Mouse (Mus musculus): ENCODE measurements at regions not wholly inside any gene's neighbourhood (a gene's known extent, or its start where the extent isn't known, plus 50 kb on each side); places are given as distances from the start of the nearest gene placed in this dataset.

- Histone ChIP-seq H3K36me3 (ENCODE audit: insufficient read depth, low read length) (no peaks in the 10 kb centered on the region), H3K9me3 (replicated peaks; ENCODE audit: low read length) (no peaks in the 10 kb centered on the region), H3K4me1 (replicated peaks; ENCODE audit: insufficient read depth, low read length) (no peaks in the 10 kb centered on the region), H3K4me2 (ENCODE audit: low read length) (no peak overlapping the region), H3K4me3 (replicated peaks; ENCODE audit: low read depth, low read length) (no peak overlapping the region), H3K27ac (no peak overlapping the region), H3K27me3 (ENCODE audit: insufficient read depth, low read length) (no peaks in the 10 kb centered on the region), H3K9ac (ENCODE audit: low read depth, low read length) (no peak overlapping the region)
- ATAC-seq (replicated peaks; ENCODE audit: low FRiP score, low read depth) (no peak), DNase-seq (ENCODE audit: low spot score) (no peak)
- no peak for TF ChIP-seq CTCF (IDR thresholded peaks at IDR 0.05; ENCODE audit: low read depth)
- 88% methylated on average over 4 of the region's 4 CpGs for WGBS
Observed at GRCm38 (mm10) chr10:67661666-67662065, 112.9 kb upstream of the Ado start.

DNA sequence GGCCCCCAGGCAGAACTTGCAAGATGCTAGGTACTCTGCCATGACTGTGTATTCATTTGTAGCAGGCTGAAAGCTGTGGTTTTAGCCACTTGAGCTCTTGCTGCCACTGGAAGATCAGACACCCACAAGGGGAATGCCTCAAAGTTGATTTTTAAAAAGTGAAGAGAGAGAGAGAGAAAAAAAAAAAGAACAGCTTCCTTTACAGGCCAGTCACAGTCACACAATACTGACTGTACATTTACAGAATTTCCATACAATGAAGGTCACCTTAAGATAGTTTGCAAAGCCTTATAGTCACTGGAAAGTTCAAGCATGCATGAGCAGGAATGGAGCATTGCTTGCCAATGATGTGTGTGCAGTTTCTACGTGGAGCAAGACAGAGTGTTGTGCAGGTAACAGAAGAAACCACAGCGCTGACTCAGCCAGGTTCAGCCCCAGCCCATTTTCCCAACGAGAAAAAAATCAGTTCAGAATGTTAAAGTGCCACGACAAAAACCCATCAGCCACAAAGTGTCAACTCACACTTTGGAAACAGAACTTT, 109.3 kb upstream of the Ado start:
- ATAC-seq (replicated peaks; ENCODE audit: low FRiP score, low read depth): no peak
- no peak for TF ChIP-seq CTCF (IDR thresholded peaks at IDR 0.05; ENCODE audit: low read depth)
- WGBS: 64% methylated on average over 4 of the region's 4 CpGs

DNA sequence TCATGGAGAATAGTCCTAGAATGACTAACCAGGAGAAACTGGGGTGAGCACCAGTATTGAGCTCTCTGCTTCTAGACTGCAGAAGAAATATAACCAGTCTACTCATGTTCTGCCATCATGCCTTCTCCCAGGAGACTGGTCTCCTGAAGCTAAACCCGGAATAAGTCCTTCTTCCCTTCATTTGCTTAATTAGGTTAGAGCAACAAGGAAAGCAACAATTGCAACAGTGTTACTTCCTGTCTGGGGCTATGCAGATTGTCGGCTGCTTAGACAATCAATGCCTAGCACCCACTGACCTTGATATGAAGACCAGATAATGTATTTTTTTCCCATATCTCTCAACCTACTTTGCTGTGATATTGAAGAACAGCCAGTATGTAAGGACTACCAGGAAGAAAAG, 108.5 kb upstream of the Ado start:
- no peak for TF ChIP-seq CTCF (IDR thresholded peaks at IDR 0.05; ENCODE audit: low read depth)
- Histone ChIP-seq H3K27me3 (ENCODE audit: insufficient read depth, low read length) (no peaks in the 10 kb centered on the region), H3K4me3 (replicated peaks; ENCODE audit: low read depth, low read length) (no peak overlapping the region), H3K4me1 (replicated peaks; ENCODE audit: insufficient read depth, low read length) (0 out of 2 replicates have a peak, but pooled peaks cover 1% of the 10 kb centered on the region), H3K9ac (ENCODE audit: low read depth, low read length) (no peak overlapping the region), H3K27ac (no peak overlapping the region), H3K36me3 (ENCODE audit: insufficient read depth, low read length) (no peaks in the 10 kb centered on the region), H3K9me3 (replicated peaks; ENCODE audit: low read length) (no peaks in the 10 kb centered on the region), H3K4me2 (ENCODE audit: low read length) (no peak overlapping the region)
- DNase-seq (ENCODE audit: low spot score) (no peak), ATAC-seq (replicated peaks; ENCODE audit: low FRiP score, low read depth) (no peak)
- 66% methylated on average over 2 of the region's 2 CpGs for WGBS

More for the DNA sequence above, 109.3 kb upstream of the Ado start:
- Histone ChIP-seq H3K27ac (no peak overlapping the region), H3K27me3 (ENCODE audit: insufficient read depth, low read length) (no peaks in the 10 kb centered on the region), H3K36me3 (ENCODE audit: insufficient read depth, low read length) (no peaks in the 10 kb centered on the region), H3K4me2 (ENCODE audit: low read length) (no peak overlapping the region), H3K9me3 (replicated peaks; ENCODE audit: low read length) (no peaks in the 10 kb centered on the region), H3K4me1 (replicated peaks; ENCODE audit: insufficient read depth, low read length) (no peaks in the 10 kb centered on the region), H3K4me3 (replicated peaks; ENCODE audit: low read depth, low read length) (no peak overlapping the region), H3K9ac (ENCODE audit: low read depth, low read length) (no peak overlapping the region)
- no peak for DNase-seq (ENCODE audit: low spot score)

- H3K9ac ChIP-seq (ENCODE audit: low read depth, low read length): no peak overlapping the region
- no peak overlapping the region for H3K27ac ChIP-seq
- no peak overlapping the region for H3K4me3 ChIP-seq (replicated peaks; ENCODE audit: low read depth, low read length)
- DNase-seq (ENCODE audit: low spot score): no peak
- H3K4me1 ChIP-seq (replicated peaks; ENCODE audit: insufficient read depth, low read length): 0 out of 2 replicates have a peak, but pooled peaks cover 4% of the 10 kb centered on the region
- TF ChIP-seq CTCF (IDR thresholded peaks at IDR 0.05; ENCODE audit: low read depth): no peak
- H3K36me3 ChIP-seq (ENCODE audit: insufficient read depth, low read length): no peaks in the 10 kb centered on the region
- WGBS: 79% methylated on average over 10 of the region's 10 CpGs
- H3K9me3 ChIP-seq (replicated peaks; ENCODE audit: low read length): no peaks in the 10 kb centered on the region
- no peak overlapping the region for H3K4me2 ChIP-seq (ENCODE audit: low read length)
- no peak for ATAC-seq (replicated peaks; ENCODE audit: low FRiP score, low read depth)
- H3K27me3 ChIP-seq (ENCODE audit: insufficient read depth, low read length): no peaks in the 10 kb centered on the region
Observed at GRCm38 (mm10) chr10:67654518-67654917, 105.8 kb upstream of the Ado start.

DNA sequence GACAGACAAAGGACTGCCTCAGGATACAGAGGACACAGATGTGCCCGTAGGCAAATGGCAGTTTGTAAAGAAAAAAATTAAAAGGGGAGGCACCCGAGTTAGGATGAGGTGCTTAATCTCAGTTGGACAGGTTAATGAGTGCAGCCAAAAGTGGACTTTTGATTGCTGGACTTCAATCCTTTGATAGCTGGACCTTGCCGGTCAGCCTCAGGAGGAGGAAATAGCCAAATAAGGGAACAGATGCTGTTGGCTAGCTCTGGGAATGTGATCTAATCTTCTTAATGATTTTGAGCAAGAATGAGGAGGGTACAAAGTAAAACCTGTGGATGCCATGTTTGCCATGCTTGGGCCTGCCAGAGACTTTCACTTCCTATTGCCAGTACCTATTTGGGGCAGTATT, 103.5 kb upstream of the Ado start:
- ATAC-seq (replicated peaks; ENCODE audit: low FRiP score, low read depth): 0 out of 2 replicates have a peak, but pooled peaks have one; percentile 21
- no peak for TF ChIP-seq CTCF (IDR thresholded peaks at IDR 0.05; ENCODE audit: low read depth)
- Histone ChIP-seq H3K27ac (no peak overlapping the region), H3K4me3 (replicated peaks; ENCODE audit: low read depth, low read length) (no peak overlapping the region), H3K36me3 (ENCODE audit: insufficient read depth, low read length) (no peaks in the 10 kb centered on the region), H3K9ac (ENCODE audit: low read depth, low read length) (no peak overlapping the region), H3K4me1 (replicated peaks; ENCODE audit: insufficient read depth, low read length) (0 out of 2 replicates have a peak, but pooled peaks cover 11% of the 10 kb centered on the region), H3K9me3 (replicated peaks; ENCODE audit: low read length) (no peaks in the 10 kb centered on the region), H3K4me2 (ENCODE audit: low read length) (no peak overlapping the region), H3K27me3 (ENCODE audit: insufficient read depth, low read length) (no peaks in the 10 kb centered on the region)
- whole genome bisulfite sequencing: 8% methylated on average over 3 of the region's 3 CpGs
- DNase-seq (ENCODE audit: low spot score): no peak

GRCm38 (mm10) chr10:67651386-67651785, 102.6 kb upstream of the Ado start:
- Histone ChIP-seq H3K27ac (no peak overlapping the region), H3K4me1 (replicated peaks; ENCODE audit: insufficient read depth, low read length) (peaks cover 11% of the 10 kb centered on the region; the same call in 1 of the 2 replicates), H3K27me3 (ENCODE audit: insufficient read depth, low read length) (no peaks in the 10 kb centered on the region), H3K9ac (ENCODE audit: low read depth, low read length) (no peak overlapping the region), H3K4me3 (replicated peaks; ENCODE audit: low read depth, low read length) (no peak overlapping the region), H3K9me3 (replicated peaks; ENCODE audit: low read length) (no peaks in the 10 kb centered on the region), H3K4me2 (ENCODE audit: low read length) (no peak overlapping the region), H3K36me3 (ENCODE audit: insufficient read depth, low read length) (no peaks in the 10 kb centered on the region)
- no peak for ATAC-seq (replicated peaks; ENCODE audit: low FRiP score, low read depth)
- no peak for TF ChIP-seq CTCF (IDR thresholded peaks at IDR 0.05; ENCODE audit: low read depth)
- 90% methylated on average over 2 of the region's 2 CpGs for WGBS
- no peak for DNase-seq (ENCODE audit: low spot score)
